24 mouse cellular contexts compared by ENCODE assay signal in the genomic region with DNA sequence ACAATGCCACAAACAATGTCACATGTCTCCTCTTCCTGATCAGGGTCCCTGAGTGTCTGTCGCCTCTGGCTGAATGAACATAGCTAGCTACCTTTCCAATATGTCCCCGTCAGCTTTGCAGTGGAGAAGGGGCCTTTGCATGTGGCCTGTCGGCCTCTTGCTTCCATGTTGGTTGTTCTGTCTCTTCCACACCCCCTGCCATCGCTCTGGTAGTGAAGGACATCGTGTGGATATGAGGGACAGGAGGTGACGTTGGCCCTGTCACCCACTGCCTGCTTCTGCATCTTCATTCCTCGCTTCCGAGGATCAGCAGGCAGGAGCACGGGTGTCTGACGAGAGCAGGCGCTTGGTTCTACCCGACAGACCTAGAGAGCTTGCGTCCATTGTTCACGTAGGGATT. TPM values are rescaled to one million over a fixed set of nuclear protein-coding genes. Genes with fewer than 3 reads are reported as not detected.
DNase-seq lines count a peak whose midpoint lies in the region; ATAC-seq lines count a peak whose summit lies in the region.
"Had no signal": no experiment of that assay in that cellular context is flagged by ENCODE, and none has a peak within 500 bp of the region (broad histone marks: within the 10 kb centered on the region; RNA-seq: fewer than 3 reads in every experiment).

No protein-coding gene starts in this region.

- peak; percentile 86 for DNase-seq in heart, adult 11 months
- DNase-seq in limb, embryonic 11.5 days (ENCODE audit: low spot score), result peak; percentile 19
- no peak for DNase-seq in limb, embryonic 10.5 days (ENCODE audit: low spot score)
- no peak for DNase-seq in midbrain, embryonic 14.5 days
- DNase-seq: adrenal gland, adult 8-10 months; adrenal gland, postnatal 36 days; cerebellum, adult 11 months; cerebellum, adult 18-20 months; cerebellum, adult 8-10 months; cerebellum, adult 9-11 months; cerebellum, postnatal 14 days; cerebellum, postnatal 36 days; embryo, embryonic 11 days had no signal

- peaks cover 51% of the 10 kb centered on the region for H3K4me1 ChIP-seq in heart, embryonic 12.5 days (replicated peaks)
- peaks cover 4% of the 10 kb centered on the region; the same call in 1 of the 2 replicates for H3K4me1 ChIP-seq in limb, embryonic 11.5 days (ENCODE audit: control insufficient read depth, insufficient read depth, low read length)
- H3K4me1 ChIP-seq in limb, embryonic 10.5 days, result peaks cover 40% of the 10 kb centered on the region
- H3K4me1 ChIP-seq in midbrain, embryonic 13.5 days (replicated peaks), result peaks cover 9% of the 10 kb centered on the region
- no peaks in the 10 kb centered on the region for H3K4me1 ChIP-seq in midbrain, embryonic 14.5 days (ENCODE audit: control insufficient read depth, insufficient read depth, low read length)

- no peaks in the 10 kb centered on the region for H3K27me3 ChIP-seq in heart, embryonic 12.5 days (replicated peaks)
- no peaks in the 10 kb centered on the region for H3K27me3 ChIP-seq in limb, embryonic 11.5 days (ENCODE audit: control insufficient read depth, insufficient read depth, low read length)
- H3K27me3 ChIP-seq in limb, embryonic 10.5 days (ENCODE audit: low read depth, poor library complexity, severe bottlenecking), result no peaks in the 10 kb centered on the region
- H3K27me3 ChIP-seq in midbrain, embryonic 13.5 days, result no peaks in the 10 kb centered on the region
- no peaks in the 10 kb centered on the region for H3K27me3 ChIP-seq in midbrain, embryonic 14.5 days (ENCODE audit: control insufficient read depth, insufficient read depth, low read length)
- H3K27me3 ChIP-seq: embryonic facial prominence, embryonic 13.5 days; embryonic facial prominence, embryonic 15.5 days; forebrain, embryonic 12.5 days had no signal

- H3K27ac ChIP-seq in heart, embryonic 12.5 days (ENCODE audit: poor library complexity, severe bottlenecking), result no peak overlapping the region
- no peak overlapping the region for H3K27ac ChIP-seq in limb, embryonic 11.5 days (replicated peaks; ENCODE audit: low read depth, low read length)
- no peak overlapping the region for H3K27ac ChIP-seq in limb, embryonic 10.5 days
- H3K27ac ChIP-seq in midbrain, embryonic 13.5 days, result no peak overlapping the region
- no peak overlapping the region for H3K27ac ChIP-seq in midbrain, embryonic 14.5 days (replicated peaks; ENCODE audit: low read depth, low read length)
- H3K27ac ChIP-seq: embryonic facial prominence, embryonic 13.5 days; embryonic facial prominence, embryonic 15.5 days; forebrain, embryonic 10.5 days; forebrain, embryonic 12.5 days had no signal

- no peaks in the 10 kb centered on the region for H3K36me3 ChIP-seq in heart, embryonic 12.5 days
- H3K36me3 ChIP-seq in limb, embryonic 11.5 days (ENCODE audit: control insufficient read depth, insufficient read depth, low read length), result no peaks in the 10 kb centered on the region
- H3K36me3 ChIP-seq in limb, embryonic 10.5 days, result no peaks in the 10 kb centered on the region
- H3K36me3 ChIP-seq in midbrain, embryonic 13.5 days, result no peaks in the 10 kb centered on the region
- no peaks in the 10 kb centered on the region for H3K36me3 ChIP-seq in midbrain, embryonic 14.5 days (ENCODE audit: control insufficient read depth, insufficient read depth, low read length)
- H3K36me3 ChIP-seq: embryonic facial prominence, embryonic 13.5 days; embryonic facial prominence, embryonic 15.5 days; forebrain, embryonic 10.5 days; forebrain, embryonic 12.5 days had no signal

- no peak overlapping the region for H3K4me3 ChIP-seq in heart, embryonic 12.5 days
- H3K4me3 ChIP-seq in limb, embryonic 11.5 days (ENCODE audit: low read depth, low read length), result no peak overlapping the region
- H3K4me3 ChIP-seq in limb, embryonic 10.5 days, result no peak overlapping the region
- no peak overlapping the region for H3K4me3 ChIP-seq in midbrain, embryonic 13.5 days (replicated peaks)
- H3K4me3 ChIP-seq in midbrain, embryonic 14.5 days (replicated peaks; ENCODE audit: low read depth, low read length), result no peak overlapping the region
- H3K4me3 ChIP-seq: embryonic facial prominence, embryonic 13.5 days; embryonic facial prominence, embryonic 15.5 days; erythroblast, embryonic 14.5 days; forebrain, embryonic 10.5 days; forebrain, embryonic 12.5 days had no signal

- 81% methylated on average over 14 of the region's 14 CpGs for WGBS in heart, embryonic 12.5 days
- WGBS in limb, embryonic 11.5 days, result 87% methylated on average over 14 of the region's 14 CpGs
- 90% methylated on average over 14 of the region's 14 CpGs for WGBS in limb, embryonic 10.5 days
- WGBS in midbrain, embryonic 13.5 days, result 74% methylated on average over 14 of the region's 14 CpGs
- 70% methylated on average over 14 of the region's 14 CpGs for WGBS in midbrain, embryonic 14.5 days

- H3K9ac ChIP-seq in heart, embryonic 12.5 days, result no peak overlapping the region
- no peak overlapping the region for H3K9ac ChIP-seq in limb, embryonic 11.5 days (ENCODE audit: low read length)
- peak overlapping the region; percentile 37; the same call in 1 of the 2 replicates for H3K9ac ChIP-seq in midbrain, embryonic 13.5 days (replicated peaks)
- no peak overlapping the region; the same call in 1 of the 2 replicates for H3K9ac ChIP-seq in midbrain, embryonic 14.5 days (replicated peaks; ENCODE audit: low read length)
- H3K9ac ChIP-seq: embryonic facial prominence, embryonic 13.5 days; embryonic facial prominence, embryonic 15.5 days; forebrain, embryonic 12.5 days had no signal

- peaks cover 1% of the 10 kb centered on the region; the same call in 1 of the 2 replicates for H3K9me3 ChIP-seq in heart, embryonic 12.5 days (replicated peaks)
- no peaks in the 10 kb centered on the region for H3K9me3 ChIP-seq in limb, embryonic 11.5 days (ENCODE audit: control insufficient read depth, low read length)
- no peaks in the 10 kb centered on the region for H3K9me3 ChIP-seq in limb, embryonic 10.5 days (replicated peaks)
- H3K9me3 ChIP-seq in midbrain, embryonic 13.5 days, result no peaks in the 10 kb centered on the region
- no peaks in the 10 kb centered on the region for H3K9me3 ChIP-seq in midbrain, embryonic 14.5 days (ENCODE audit: control insufficient read depth, low read length)
- H3K9me3 ChIP-seq: embryonic facial prominence, embryonic 13.5 days; embryonic facial prominence, embryonic 15.5 days; forebrain, embryonic 12.5 days had no signal

- H3K4me2 ChIP-seq in heart, embryonic 12.5 days, result no peak overlapping the region
- no peak overlapping the region for H3K4me2 ChIP-seq in limb, embryonic 11.5 days (ENCODE audit: low read depth, severe bottlenecking)
- H3K4me2 ChIP-seq in midbrain, embryonic 13.5 days (replicated peaks), result no peak overlapping the region
- H3K4me2 ChIP-seq in midbrain, embryonic 14.5 days (ENCODE audit: low read length), result no peak overlapping the region
- H3K4me2 ChIP-seq: embryonic facial prominence, embryonic 13.5 days; embryonic facial prominence, embryonic 15.5 days; forebrain, embryonic 12.5 days had no signal

- ATAC-seq in heart, embryonic 12.5 days (ENCODE audit: insufficient number of reproducible peaks, low FRiP score), result no peak
- ATAC-seq in limb, embryonic 11.5 days (ENCODE audit: insufficient number of reproducible peaks, low FRiP score, low TSS enrichment, low read depth), result no peak
- no peak for ATAC-seq in midbrain, embryonic 13.5 days
- no peak for ATAC-seq in midbrain, embryonic 14.5 days (ENCODE audit: low FRiP score, low TSS enrichment)
- ATAC-seq: forebrain, embryonic 14.5 days; forebrain, embryonic 16.5 days had no signal

RNA-seq across cellular contexts. Expression of gene Hacl1, which starts 14.3 kb away (rescaled TPM):
- polyA plus RNA-seq in heart, embryonic 12.5 days (2016; fragmentation: Nextera tagmentation; extraction: Ambion mirVana), result 7.9 and 13.2 TPM in 2 replicates
- 6.5 and 10.9 TPM in 2 replicates for polyA plus RNA-seq in limb, embryonic 11.5 days (2014; fragmentation: Nextera tagmentation; extraction: Ambion mirVana)
- polyA plus RNA-seq in limb, embryonic 10.5 days (2016; fragmentation: Nextera tagmentation; extraction: Ambion mirVana), result 6.1 and 9.4 TPM in 2 replicates
- 7.5 and 8.6 TPM in 2 replicates for polyA plus RNA-seq in midbrain, embryonic 13.5 days (2015; fragmentation: Nextera tagmentation; extraction: Ambion mirVana)
- 5.6 and 8.0 TPM in 2 replicates for polyA plus RNA-seq in midbrain, embryonic 14.5 days (2014; fragmentation: Nextera tagmentation; extraction: Ambion mirVana)

RNA-seq across cellular contexts. Expression of gene Btd, which starts 14.6 kb away (rescaled TPM):
- 23.1 and 27.8 TPM in 2 replicates for polyA plus RNA-seq in heart, embryonic 12.5 days (2016; fragmentation: Nextera tagmentation; extraction: Ambion mirVana)
- polyA plus RNA-seq in limb, embryonic 11.5 days (2014; fragmentation: Nextera tagmentation; extraction: Ambion mirVana), result 18.1 and 18.9 TPM in 2 replicates
- 12.1 and 16.3 TPM in 2 replicates for polyA plus RNA-seq in limb, embryonic 10.5 days (2016; fragmentation: Nextera tagmentation; extraction: Ambion mirVana)
- 13.6 and 14.8 TPM in 2 replicates for polyA plus RNA-seq in midbrain, embryonic 13.5 days (2015; fragmentation: Nextera tagmentation; extraction: Ambion mirVana)
- 11.7 and 11.9 TPM in 2 replicates for polyA plus RNA-seq in midbrain, embryonic 14.5 days (2014; fragmentation: Nextera tagmentation; extraction: Ambion mirVana)

RNA-seq across cellular contexts. Expression of gene Gm49387, which starts 14.7 kb away (rescaled TPM):
- polyA plus RNA-seq in heart, embryonic 12.5 days (2016; fragmentation: Nextera tagmentation; extraction: Ambion mirVana), result 0.10 and 3.7 TPM in 2 replicates
- polyA plus RNA-seq in limb, embryonic 11.5 days (2014; fragmentation: Nextera tagmentation; extraction: Ambion mirVana), result 1.0 and 1.6 TPM in 2 replicates
- 0.36 and 0.50 TPM in 2 replicates for polyA plus RNA-seq in limb, embryonic 10.5 days (2016; fragmentation: Nextera tagmentation; extraction: Ambion mirVana)
- polyA plus RNA-seq in midbrain, embryonic 13.5 days (2015; fragmentation: Nextera tagmentation; extraction: Ambion mirVana), result not detected in 2 replicates
- polyA plus RNA-seq in midbrain, embryonic 14.5 days (2014; fragmentation: Nextera tagmentation; extraction: Ambion mirVana), result 1.3 TPM in 1 of 2 replicates, not detected in the other
- polyA plus RNA-seq: brain, embryonic 14.5 days; C2C12; erythroblast, embryonic 14.5 days; forebrain, embryonic 14.5 days; forebrain, embryonic 16.5 days had no signal

Comparison
In these comparisons a context has a peak if more than half of its experiments do, and no peak if none do; other contexts are left out.
1. DNase-seq: peak in heart, adult 11 months (single experiment) and limb, embryonic 11.5 days (single experiment); none in limb, embryonic 10.5 days (single experiment) and midbrain, embryonic 14.5 days (single experiment).